Mouse (Mus musculus): ENCODE measurements around the gene Olfr692.
A peak's percentile ranks its signal among the peaks of the same experiment; 100 is the strongest.

Olfr692 gene

GRCm38 (mm10) chr7:105404268-105404667 lies 36.2 kb downstream of the Olfr692 start, which contains the start of gene Cnga4:
Gene Cnga4, plus strand, starts transcription at chr7:105404568.
- no peak for DNase-seq (ENCODE audit: low spot score in 2 of 2)

GRCm38 (mm10) chr7:105406322-105406721 lies 38.3 kb downstream of the Olfr692 start:
- DNase-seq (ENCODE audit: low spot score in 2 of 2), result no peak

GRCm38 (mm10) chr7:105411874-105412632 lies 44.0 kb downstream of the Olfr692 start:
- peak; percentile 56 to 89 for DNase-seq (ENCODE audit: low spot score in 2 of 2)

- no peak for DNase-seq (ENCODE audit: low spot score in 2 of 2)
Measured at GRCm38 (mm10) chr7:105414385-105414784, 46.4 kb downstream of the Olfr692 start.

- no peak for DNase-seq (ENCODE audit: low spot score in 2 of 2)
Measured at GRCm38 (mm10) chr7:105416529-105416928, 48.5 kb downstream of the Olfr692 start.

- DNase-seq (ENCODE audit: low spot score in 2 of 2), result no peak
Measured at GRCm38 (mm10) chr7:105418106-105418505, 50.1 kb downstream of the Olfr692 start.

All from spleen, postnatal 4 days (tissue).